Mouse (Mus musculus) heart, adult 9 months (tissue): ENCODE measurements around the gene Sox30.

Source experiments
- DNase-seq, 2 experiments: peaks; one replicate each; pipeline ENCODE4 v3.0.0; 2022; ENCODE audit warnings: low spot score in 2 of 2

The Sox30 gene

GRCm38 (mm10) chr11:46055896-46056769 lies 76.0 kb downstream of the Sox30 start, which contains the start of gene Adam19:
Gene Adam19, plus strand, starts transcription at chr11:46055992.
- DNase-seq = peak; percentile 79 to 81

DNA sequence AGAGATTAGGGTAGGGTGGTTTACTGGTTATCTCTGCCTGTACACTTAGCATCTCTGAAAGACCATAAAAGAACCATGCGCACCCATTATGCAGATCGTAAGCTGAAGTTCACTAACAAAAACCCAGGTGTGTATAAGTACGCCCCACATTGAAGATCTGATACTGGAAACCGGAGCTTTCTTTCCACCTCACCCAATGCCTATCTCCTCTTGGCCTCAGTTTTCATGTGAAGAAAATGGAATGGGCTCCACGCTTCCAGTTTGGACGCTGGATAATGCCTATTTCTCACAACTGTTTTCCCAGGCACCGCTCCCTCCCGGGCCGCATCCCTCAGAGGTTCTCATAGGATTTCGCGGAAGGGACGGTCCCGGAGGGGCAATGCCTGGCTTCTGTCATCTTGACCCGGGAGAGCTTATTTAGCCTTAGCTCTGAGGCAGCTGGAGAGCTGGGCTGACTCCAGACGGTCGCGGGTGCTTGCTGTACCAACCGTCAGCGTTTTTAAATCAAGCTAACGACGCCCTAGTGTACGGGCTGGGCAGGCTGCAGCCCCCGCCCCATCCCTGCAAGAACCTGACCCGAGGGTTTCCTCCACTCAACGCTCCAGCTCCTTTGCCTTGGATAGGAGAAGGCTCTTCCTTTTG lies 76.8 kb downstream of the Sox30 start:
- DNase-seq = peak; percentile 59 to 60

- no peak for DNase-seq
Measured at GRCm38 (mm10) chr11:46058011-46058410, 77.9 kb downstream of the Sox30 start.

DNA sequence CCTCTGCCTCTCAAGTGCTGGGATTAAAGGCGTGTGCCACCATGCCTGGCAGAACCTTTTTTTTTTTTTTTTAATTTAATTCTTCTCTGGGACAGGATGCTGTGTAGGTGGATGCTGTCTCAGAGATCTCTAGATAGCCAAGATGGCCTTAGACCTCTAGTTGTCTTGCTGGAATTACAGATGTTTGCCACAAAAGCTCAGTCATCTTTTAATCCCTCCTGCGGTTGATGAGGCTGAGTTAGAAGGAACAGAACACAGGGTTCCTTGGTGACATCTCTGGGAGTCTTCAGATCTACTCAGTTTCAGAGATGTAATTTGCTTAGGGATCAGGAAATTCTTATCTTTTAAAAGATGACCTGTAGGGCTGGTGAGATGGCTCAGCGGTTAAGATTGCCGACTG lies 78.8 kb downstream of the Sox30 start:
- DNase-seq = no peak

DNA sequence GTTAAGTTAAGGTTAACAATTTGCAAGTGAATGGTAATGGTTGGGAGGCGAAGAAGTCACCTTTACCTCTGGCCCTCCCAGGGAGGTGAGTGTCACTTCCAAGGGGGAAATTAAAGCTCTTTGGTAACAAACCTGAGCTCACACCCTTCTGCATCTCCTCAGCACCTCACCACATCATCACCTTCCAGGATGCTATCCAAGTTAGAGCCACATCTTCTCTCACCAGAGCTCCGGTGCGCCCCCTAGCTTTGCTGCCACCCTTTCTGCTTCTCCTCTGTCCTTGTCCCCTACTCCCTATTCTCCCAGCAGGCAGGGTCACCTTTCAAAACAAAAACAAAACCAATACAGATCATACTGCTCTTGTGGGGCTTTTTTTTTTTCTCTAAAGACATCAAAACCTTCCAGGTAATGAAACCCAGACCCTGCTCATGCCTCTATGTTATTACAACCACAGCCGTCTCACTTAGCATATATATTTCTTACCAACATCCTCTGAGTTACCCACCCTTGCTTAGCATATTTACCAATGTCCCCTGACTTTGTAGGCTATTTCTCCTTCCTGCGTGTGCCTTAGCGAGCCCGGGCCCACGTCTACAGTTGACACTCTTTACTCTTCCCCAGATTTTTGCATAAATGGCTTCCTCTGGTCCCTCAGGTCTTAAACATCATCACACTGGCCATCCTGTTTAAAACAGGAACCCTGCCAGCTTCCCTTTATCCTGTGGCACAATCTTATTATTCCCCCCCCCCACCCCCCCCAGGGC lies 80.0 kb downstream of the Sox30 start:
- no peak for DNase-seq

DNA sequence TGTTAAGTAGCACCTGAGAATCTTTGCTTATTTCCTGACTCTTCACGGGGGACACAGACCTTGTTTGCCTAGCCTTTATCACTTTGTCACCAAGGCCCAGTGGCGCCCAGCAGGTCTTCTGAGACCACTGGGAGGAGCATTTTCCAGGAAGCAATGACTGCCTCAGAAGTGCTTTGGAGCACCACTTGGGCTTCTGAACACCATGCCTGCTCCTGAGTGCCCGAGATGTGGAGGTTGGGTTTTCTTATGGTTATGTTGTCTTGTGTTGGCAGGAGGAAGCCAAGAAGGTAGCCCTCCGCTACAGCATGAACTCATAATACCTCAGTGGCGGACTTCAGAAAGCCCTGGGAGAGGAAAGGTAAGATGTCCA lies 80.5 kb downstream of the Sox30 start:
- DNase-seq = no peak

DNA sequence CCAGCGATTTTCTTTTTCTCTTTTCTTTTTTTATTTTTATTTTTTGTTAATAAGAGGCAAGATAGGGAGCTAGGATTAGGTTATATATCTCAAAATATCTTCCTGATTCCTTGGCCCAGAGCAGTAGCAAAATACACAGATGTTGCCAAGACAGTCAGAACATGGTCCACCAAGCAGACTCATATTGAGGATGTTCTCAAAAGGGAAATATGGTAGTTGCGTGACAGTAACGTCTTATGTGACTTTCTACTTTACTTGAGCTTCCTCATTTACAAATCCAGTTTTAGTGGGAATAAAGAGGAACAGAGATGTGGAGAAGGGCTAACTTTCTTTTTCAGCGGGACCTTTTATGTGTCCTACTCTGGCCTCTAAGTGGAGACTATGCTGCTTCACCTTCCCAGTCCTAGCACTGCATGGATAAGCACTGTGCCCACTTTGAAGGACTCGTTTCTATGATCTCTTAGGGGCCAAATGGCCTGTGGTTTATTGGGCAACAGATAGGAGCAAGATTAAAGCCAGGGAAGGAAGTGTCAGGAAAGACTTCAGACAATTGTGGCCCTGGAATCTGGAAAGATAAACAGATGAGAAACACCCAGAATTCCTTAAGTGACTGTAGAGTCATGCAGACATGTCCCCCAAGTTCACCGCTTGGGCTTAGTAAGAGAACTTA lies 81.8 kb downstream of the Sox30 start:
- no peak for DNase-seq

DNA sequence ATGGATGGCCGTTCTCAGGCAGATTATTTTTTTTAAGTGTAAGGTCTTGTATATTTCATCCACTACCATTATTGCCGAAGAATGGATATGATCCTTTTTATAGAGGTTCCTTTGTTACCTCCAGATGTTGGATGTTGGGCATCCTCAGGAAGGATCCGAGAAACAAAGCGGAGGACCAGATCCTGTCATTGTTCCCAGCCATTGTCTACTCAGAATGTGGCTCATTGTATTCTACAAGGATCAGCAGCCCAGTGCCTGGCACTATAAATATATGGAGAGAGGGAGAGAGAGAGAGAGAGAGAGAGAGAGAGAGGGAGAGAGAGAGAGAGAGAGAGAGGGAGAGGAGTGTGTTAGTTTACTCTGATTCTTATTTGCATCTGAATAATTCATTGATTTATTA lies 82.5 kb downstream of the Sox30 start:
- no peak for DNase-seq

GRCm38 (mm10) chr11:46062993-46063731 lies 83.1 kb downstream of the Sox30 start:
- DNase-seq = peak; percentile 78 to 82

DNA sequence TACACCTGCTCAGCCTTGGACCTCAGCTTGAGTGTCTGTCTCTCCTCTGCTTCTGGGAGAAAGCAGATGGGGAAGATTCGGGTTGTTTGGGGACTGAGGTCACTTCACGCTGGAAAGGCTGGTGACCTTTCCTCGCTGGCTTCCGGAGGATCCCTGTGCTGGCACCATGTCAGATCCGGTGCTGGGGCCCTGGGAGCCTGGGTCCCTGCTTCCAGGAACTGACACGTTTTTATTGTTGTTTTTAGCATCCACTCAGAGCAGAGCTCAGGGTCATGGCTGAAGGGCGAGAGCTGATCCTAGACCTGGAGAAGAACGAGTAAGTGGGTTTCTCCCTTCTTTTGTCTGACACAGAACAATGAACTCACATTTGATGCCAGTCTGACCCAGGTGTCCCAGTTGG lies 84.7 kb downstream of the Sox30 start:
- peak; percentile 64 to 70 for DNase-seq

DNA sequence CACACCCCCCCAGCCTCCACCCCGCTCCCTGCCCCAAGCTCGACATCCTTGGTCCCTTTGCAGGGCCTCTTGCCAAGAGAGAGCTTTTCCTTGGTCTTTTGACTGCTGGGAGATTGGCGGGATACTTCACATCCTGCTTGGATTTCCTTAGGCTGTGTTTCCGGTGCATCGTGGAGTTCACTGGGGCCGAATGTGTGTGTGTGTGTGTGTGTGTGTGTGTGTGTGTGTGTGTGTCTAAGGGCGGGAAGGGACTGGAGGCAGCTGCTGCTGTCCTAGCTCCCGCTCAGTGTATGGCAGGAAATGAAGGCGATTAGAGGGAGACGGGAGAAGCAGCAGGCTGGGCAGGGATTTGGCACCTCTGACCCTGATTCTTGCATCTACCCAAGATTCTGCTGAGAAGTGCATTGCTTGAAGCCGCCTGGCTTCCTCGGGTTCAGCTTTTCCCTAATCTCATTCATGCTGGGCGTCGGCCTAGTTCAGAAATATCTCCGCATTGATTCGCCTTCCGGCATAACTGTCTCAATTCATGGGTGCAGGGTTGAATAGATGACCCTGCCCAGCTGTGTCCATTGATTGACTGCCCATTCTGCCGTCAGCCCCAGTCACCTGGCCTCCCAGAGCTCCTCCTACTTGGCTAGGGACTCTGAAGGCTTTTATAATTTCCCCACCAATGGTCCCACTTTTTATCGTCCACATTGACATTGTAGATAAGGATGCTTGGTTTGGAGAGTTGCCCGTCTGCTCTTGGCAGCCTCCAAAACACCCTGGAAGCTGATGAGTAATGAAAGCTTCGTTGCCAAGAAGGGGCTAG lies 85.3 kb downstream of the Sox30 start:
- peak; percentile 88 to 89 for DNase-seq
